Mouse (Mus musculus) testis, postnatal 14 days (tissue): ENCODE measurements around the gene Gm20831.
"Not testable (repeated sequence)": the region's sequence is repeated elsewhere in the genome, so short reads cannot be mapped to it uniquely, and the experiment has no call there.

Experiments
- DNase-seq: peaks from one replicate; pipeline ENCODE4 v3.0.0; 2021; ENCODE audit warnings: low spot score

The Gm20831 gene

DNA sequence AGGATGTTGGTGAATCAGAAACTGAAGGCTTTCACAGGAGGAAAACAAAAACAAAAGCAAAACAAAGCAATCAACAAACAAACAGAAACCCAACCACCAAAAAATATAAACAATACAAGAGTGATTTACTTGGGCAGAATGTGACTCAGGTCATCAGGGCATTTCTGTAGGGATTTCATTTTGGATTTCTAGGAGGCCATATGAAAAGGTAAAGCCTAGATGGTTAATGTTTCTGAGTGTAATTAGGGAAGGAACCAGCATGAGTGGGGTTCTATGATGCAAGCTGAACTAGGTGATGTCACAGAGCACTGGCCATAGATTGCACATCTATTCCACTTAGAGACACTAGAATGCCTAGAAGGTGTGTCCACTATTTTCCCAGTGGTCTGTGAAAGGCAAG is at the start of gene Gm20831, which contains the start of gene Gm20772:
Gene Gm20831, plus strand, starts transcription at position 301 of the 400 bp plus-strand sequence.
Gene Gm20772, plus strand, starts transcription at position 301 of the 400 bp plus-strand sequence.
- DNase-seq: not testable (repeated sequence)

GRCm38 (mm10) chrY:17846166-17846565 is 28.4 kb upstream of the Gm20831 start, which contains the start of gene Gm21904:
Gm21904 (minus strand) TSS chrY:17846266.
- DNase-seq: not testable (repeated sequence)

DNA sequence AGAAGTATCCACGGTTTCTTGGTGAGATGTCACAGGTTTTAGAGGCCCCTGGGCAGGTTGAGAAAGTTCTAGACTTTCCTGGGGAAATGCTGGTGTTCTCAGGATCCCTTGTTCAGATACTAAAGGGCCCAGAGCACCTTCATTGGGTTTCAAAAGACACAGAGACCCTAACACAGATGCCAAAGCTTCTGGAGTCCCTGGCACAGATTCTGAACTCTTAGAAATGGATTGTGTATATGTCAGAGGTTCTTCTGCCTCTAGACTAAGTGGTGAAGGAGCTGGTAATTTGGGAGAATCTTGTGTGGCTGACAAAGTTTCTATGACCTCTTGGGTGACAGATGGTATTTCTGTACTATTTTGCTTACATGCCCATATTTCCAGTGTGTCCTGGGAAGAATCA is 62.7 kb downstream of the Gm20831 start, which contains the start of gene Srsy:
Gene Srsy, minus strand, starts transcription at position 101 of the 400 bp plus-strand sequence.
- not testable (repeated sequence) for DNase-seq
